Mouse (Mus musculus) thymus, adult 2 months (tissue): ENCODE data around the gene Mrtfb.
A peak's percentile ranks its signal among the peaks of the same experiment; 100 is the strongest.

Source experiments
- CTCF ChIP-seq: fragments of 200-500 bp; IDR thresholded peaks from 2 replicates; pipeline ENCODE4 v1.5.1; 2012; ENCODE audit warnings: mild to moderate bottlenecking, control low read depth, low read length, moderate library complexity, borderline replicate concordance; ENCODE audit not compliant: control insufficient read depth, poor library complexity, insufficient read depth; ENCODE audit errors: extremely low read depth
- POLR2A ChIP-seq: fragments of 200-500 bp; IDR thresholded peaks from 2 replicates; pipeline ENCODE4 v1.6.1; 2012; ENCODE audit warnings: mild to moderate bottlenecking, low read length, control low read depth, moderate library complexity; ENCODE audit not compliant: control insufficient read depth, poor library complexity, insufficient read depth; ENCODE audit errors: extremely low read depth

GRCm38 (mm10) chr16:13437037-13437769, 180.9 kb downstream of the Mrtfb start:
- TF ChIP-seq CTCF = 0 out of 2 replicates have a peak, but pooled peaks have one; percentile 38
- TF ChIP-seq POLR2A = 0 out of 2 replicates have a peak, but pooled peaks have one; percentile 14
